Mouse (Mus musculus): Measurements from ENCODE around the gene Smpd2. TPM values are rescaled to one million over a fixed set of nuclear protein-coding genes. Genes with fewer than 3 reads are reported as not detected.

The Smpd2 gene
- polyA plus RNA-seq, 1 experiment from 2014 or later: 55.0 TPM

DNA sequence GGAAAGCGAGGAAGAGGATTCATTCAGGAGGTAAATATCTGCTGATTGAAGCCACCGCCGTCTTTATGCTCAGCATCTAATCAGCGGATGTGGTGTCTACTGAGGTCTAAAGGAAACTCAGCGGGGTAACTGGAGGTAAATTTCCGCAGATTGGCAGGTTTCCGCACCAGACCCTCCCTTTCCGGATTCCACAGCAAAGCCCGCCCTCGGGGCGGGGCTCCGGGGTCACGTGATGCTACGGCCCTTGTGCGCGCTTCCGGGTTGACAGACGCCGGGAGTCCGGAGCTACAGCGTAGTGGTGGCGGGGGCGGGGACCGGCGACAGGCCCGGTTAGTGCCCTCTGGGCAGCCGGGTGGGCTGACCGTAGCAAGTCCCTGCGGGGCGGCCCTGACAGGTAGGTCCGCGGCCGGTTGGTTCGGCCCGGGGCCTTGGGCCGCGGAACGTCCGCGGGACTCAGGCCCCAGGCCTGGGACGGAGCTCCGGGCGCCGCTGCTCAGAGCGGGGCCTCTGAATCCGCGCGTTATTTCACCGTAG, 40.0 kb downstream of the Smpd2 start, which contains the start of gene Zbtb24:
Zbtb24 (plus strand) TSS at position 247 of the 534 bp plus-strand sequence.
- Histone ChIP-seq H3K4me2 (ENCODE audit: low read depth, low read length) (peak within 1 kb of the TSS; percentile 76), H3K27ac (ENCODE audit: low read length) (peak within 1 kb of the TSS; percentile 82), H3K36me3 (ENCODE audit: control insufficient read depth, insufficient read depth) (peaks cover 12% of the 10 kb centered on the region), H3K4me1 (ENCODE audit: control insufficient read depth, insufficient read depth, low read length) (peaks cover 18% of the 10 kb centered on the region), H3K9me3 (replicated peaks; ENCODE audit: control insufficient read depth, low read length) (no peaks in the 10 kb centered on the region), H3K9ac (ENCODE audit: low read length) (peak within 1 kb of the TSS; percentile 95), H3K4me3 (ENCODE audit: low read length) (peak within 1 kb of the TSS; percentile 93), H3K27me3 (ENCODE audit: control insufficient read depth, insufficient read depth, low read length) (no peaks in the 10 kb centered on the region)
- under 1% methylated on average over 49 of the region's 49 CpGs for WGBS
- ATAC-seq (replicated peaks; ENCODE audit: extremely low read depth, insufficient read depth, low FRiP score): peak; percentile 98

- Histone ChIP-seq H3K4me2 (ENCODE audit: low read depth, low read length) (peak overlapping the region; percentile 76), H3K9me3 (replicated peaks; ENCODE audit: control insufficient read depth, low read length) (no peaks in the 10 kb centered on the region), H3K27me3 (ENCODE audit: control insufficient read depth, insufficient read depth, low read length) (no peaks in the 10 kb centered on the region), H3K27ac (ENCODE audit: low read length) (peak overlapping the region; percentile 82), H3K4me1 (ENCODE audit: control insufficient read depth, insufficient read depth, low read length) (peaks cover 18% of the 10 kb centered on the region), H3K36me3 (ENCODE audit: control insufficient read depth, insufficient read depth) (peaks cover 10% of the 10 kb centered on the region), H3K9ac (ENCODE audit: low read length) (peak overlapping the region; percentile 95), H3K4me3 (ENCODE audit: low read length) (peak overlapping the region; percentile 93)
- WGBS: 15% methylated on average over 14 of the region's 14 CpGs
- peak; percentile 49; the same call in 1 of the 2 replicates for ATAC-seq (replicated peaks; ENCODE audit: extremely low read depth, insufficient read depth, low FRiP score)
These were observed 40.5 kb downstream of the Smpd2 start for GRCm38 (mm10) chr10:41449684-41450083.

GRCm38 (mm10) chr10:41448216-41448615, 42.0 kb downstream of the Smpd2 start:
- Histone ChIP-seq H3K4me3 (ENCODE audit: low read length) (no peak overlapping the region), H3K27me3 (ENCODE audit: control insufficient read depth, insufficient read depth, low read length) (no peaks in the 10 kb centered on the region), H3K9me3 (replicated peaks; ENCODE audit: control insufficient read depth, low read length) (no peaks in the 10 kb centered on the region), H3K36me3 (ENCODE audit: control insufficient read depth, insufficient read depth) (peaks cover 10% of the 10 kb centered on the region), H3K4me2 (ENCODE audit: low read depth, low read length) (no peak overlapping the region), H3K9ac (ENCODE audit: low read length) (no peak overlapping the region), H3K27ac (ENCODE audit: low read length) (no peak overlapping the region), H3K4me1 (ENCODE audit: control insufficient read depth, insufficient read depth, low read length) (peaks cover 18% of the 10 kb centered on the region)
- 65% methylated on average over 1 of the region's 1 CpGs for WGBS
- no peak for ATAC-seq (replicated peaks; ENCODE audit: extremely low read depth, insufficient read depth, low FRiP score)

Other genes with a start within 250 kb of the Smpd2 start
- gene Fig4, start 187.1 kb downstream of the Smpd2 start, polyA plus RNA-seq (2015; fragmentation: Nextera tagmentation; extraction: Ambion mirVana): 63.5 and 65.9 TPM in 2 replicates
- gene Ak9, start 186.4 kb downstream of the Smpd2 start, polyA plus RNA-seq (2015; fragmentation: Nextera tagmentation; extraction: Ambion mirVana): 0.25 and 0.26 TPM in 2 replicates
- 12.9 and 14.4 TPM in 2 replicates for gene Zbtb24, start 40.0 kb downstream of the Smpd2 start, polyA plus RNA-seq (2015; fragmentation: Nextera tagmentation; extraction: Ambion mirVana)
- gene Mical1, start 14.1 kb downstream of the Smpd2 start, polyA plus RNA-seq (2015; fragmentation: Nextera tagmentation; extraction: Ambion mirVana): 37.7 and 42.5 TPM in 2 replicates
- 1.3 and 1.4 TPM in 2 replicates for gene Ppil6, start 70 bp upstream of the Smpd2 start, polyA plus RNA-seq (2015; fragmentation: Nextera tagmentation; extraction: Ambion mirVana)
- 179 and 196 TPM in 2 replicates for gene Cd164, start 29.0 kb upstream of the Smpd2 start, polyA plus RNA-seq (2015; fragmentation: Nextera tagmentation; extraction: Ambion mirVana)
- gene Ccdc162, start 226.3 kb upstream of the Smpd2 start, polyA plus RNA-seq (2015; fragmentation: Nextera tagmentation; extraction: Ambion mirVana): 0.37 and 1.2 TPM in 2 replicates

Measured in heart, embryonic 16.5 days (tissue).